Mouse (Mus musculus) kidney, adult 11 months (tissue): ENCODE results near the gene Slc16a4.
A peak's percentile ranks its signal among the peaks of the same experiment; 100 is the strongest.

Source experiments
- DNase-seq: peaks from one replicate; pipeline ENCODE4 v3.0.0; 2022

Gene Slc16a4

DNA sequence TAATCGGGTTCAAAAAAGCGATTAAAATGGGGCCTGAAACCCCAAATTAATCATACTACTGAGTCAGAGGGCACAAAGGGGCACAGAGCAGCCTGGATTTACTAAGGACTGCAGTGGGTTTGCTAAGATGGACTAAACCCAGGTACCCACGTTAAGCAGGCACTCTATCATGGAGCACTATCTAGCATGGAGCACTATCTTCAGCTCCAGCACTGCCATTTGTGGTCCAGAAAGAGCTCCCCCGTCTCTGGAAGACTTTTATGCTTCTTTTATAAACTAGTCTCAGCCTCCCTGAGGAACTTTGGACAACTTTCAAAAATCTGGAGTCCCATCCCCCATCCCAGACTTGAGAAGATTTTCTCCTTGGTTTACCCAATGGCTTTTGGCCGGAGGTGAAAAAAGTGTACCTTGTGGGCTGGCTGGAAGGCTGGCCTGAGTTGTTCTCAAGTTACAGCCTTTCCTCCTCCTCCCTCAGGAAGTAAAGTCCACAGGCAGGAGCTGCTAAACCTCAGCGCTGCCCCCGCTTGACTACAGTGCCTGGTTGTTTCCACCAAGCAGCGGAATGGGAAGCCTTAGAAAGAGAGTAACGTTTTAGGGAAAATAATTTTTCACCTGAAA is at the start of gene Slc16a4:
Gene Slc16a4, plus strand, starts transcription at position 467 of the 618 bp plus-strand sequence.
- peak; percentile 91 for DNase-seq

DNA sequence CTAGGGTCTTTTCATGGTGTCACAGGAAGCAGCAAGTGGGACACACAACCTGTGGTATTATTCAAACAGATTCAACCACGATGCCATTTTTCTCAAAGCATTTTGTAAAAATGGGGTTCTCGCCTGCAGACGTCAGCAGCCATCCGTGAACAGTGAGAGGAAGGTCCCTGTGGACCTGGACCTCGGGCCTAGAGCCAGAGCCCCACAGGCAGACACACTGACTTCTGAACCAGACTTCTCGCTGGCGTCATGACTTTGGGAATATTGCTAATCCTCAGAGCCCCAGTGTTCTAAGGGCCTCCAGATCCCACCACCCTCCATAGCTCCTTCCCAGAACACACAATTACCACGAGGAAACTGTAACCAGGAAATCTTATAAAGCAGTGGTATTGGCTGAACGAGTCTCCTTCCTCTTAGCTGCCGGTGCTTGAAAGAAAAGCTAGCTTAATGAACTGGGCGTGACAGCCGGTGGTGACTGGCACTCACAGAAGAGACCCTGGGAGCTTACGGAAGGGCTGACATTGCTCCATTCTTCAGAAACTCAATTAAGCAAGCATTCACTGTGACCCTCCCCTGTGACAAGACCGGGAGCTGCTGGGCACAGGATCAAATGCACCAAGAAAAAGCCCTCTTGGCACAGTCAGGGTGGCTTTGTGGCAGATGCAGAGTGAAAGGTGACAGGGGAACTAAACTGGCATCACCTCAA is 49.5 kb upstream of the Slc16a4 start:
- DNase-seq: peak; percentile 33

DNA sequence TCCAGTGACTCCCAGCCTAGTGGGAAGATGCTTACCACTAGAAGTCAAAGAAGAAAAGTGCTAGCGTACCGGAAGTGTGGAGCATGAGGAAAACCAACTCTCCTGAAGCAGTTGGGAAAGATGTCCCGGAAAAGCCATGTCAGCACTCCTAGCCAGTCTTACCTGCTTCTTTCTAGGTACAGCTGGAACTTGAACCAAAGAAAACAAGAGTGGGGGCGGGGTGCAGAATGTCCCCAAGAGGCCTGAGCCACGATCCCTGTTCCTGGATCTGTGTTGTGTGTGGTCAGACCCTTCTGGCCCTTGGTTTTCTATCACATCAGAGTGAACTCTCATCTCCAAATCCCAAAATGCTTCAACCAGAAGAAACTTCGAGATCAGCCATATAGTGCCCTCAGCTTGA is 44.2 kb upstream of the Slc16a4 start:
- no peak for DNase-seq

DNA sequence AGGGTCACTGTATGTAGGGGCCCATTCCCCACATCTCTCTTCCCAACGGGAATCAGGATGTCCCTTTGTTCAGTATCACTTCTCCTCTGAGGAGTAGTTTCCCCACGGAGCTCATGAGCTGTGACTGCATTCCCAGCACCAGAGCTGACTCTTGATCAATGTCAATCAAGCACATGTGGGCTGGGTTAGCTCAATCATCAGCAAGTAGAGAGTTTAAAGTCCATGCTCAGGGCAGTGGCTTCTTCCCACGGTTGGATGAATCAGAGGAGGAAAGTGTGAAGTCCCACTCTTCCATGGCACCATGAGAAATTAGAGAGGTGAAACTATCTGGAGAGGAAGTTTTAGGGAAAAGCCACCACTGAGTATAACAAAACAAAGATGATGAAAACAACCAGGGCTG is 42.0 kb upstream of the Slc16a4 start:
- DNase-seq: peak; percentile 68

DNA sequence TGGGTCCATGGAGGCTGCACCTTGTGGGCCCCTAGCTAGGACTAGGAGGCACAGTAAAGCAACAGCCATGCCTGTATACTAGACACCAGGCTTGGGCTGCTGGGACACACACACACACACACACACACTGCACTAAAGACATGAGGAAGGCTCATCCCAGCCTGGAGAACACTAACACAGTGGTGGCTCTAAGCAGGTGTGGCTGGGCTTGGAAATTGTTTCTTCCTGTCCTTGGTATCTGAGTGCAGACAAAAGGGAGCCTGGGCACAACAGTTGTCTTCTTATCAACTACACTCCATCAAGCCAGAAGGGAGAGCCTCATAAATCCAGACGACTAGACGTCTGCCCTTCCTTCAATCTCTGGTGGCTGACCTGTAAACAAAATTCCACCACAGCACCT is 40.7 kb upstream of the Slc16a4 start:
- no peak for DNase-seq

DNA sequence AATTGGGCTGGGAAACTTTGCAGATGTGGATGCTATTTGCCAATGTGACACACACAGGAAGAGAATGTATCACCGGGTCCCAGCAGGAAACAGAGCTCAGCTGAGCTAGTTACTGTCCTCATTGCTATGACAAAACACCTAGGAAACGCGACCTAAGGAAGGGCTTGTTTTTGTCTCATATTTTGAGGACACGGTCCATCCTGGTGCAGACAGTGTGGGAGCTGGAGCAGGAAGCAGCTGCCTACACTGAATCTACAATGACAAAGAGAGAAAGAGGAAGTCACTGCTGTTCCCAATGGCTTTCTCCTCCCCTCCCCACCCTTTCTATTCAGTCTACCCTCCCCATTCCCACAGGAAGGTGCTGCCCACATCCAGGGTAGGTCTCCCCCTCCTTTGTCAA is 39.0 kb upstream of the Slc16a4 start:
- peak; percentile 29 for DNase-seq

DNA sequence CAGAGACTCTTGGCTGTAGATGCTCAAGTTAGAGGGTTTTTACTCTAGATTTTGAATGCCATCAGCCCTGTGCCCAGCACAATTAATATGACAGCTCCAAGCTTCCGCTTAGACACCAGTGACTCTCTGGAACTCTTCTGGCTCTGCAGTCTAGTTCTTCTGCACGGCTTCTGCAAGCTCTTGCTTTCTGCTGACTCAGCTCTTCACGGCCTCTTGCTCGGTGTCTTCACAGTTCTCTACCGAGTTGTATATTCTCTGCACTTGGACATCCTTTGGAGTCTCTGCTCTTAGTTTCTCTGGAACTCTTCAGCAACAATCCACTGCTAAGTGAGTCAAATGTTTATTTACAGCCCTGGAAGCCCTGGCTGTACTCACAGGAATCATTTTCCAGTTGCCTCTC is 37.1 kb upstream of the Slc16a4 start:
- DNase-seq: no peak

DNA sequence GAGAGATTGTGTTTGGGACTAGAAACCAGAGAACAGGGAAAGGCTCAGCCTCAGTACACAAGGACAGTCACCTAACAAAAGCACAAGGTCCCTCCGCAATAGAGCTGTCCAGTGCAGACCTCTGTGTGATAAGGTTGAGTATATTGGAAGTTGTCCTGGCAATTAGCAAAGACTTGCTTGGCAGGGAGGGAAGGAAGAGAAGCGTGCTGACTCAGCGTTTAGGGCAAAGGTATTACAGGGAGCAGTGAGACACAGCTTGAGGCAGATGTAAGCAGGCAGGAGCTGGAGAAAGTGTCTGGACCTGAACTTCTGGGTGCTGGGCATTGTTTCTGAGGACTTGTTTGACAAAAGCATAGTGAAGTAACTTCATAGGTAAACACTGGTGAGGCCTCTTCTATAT is 35.0 kb upstream of the Slc16a4 start:
- no peak for DNase-seq

DNA sequence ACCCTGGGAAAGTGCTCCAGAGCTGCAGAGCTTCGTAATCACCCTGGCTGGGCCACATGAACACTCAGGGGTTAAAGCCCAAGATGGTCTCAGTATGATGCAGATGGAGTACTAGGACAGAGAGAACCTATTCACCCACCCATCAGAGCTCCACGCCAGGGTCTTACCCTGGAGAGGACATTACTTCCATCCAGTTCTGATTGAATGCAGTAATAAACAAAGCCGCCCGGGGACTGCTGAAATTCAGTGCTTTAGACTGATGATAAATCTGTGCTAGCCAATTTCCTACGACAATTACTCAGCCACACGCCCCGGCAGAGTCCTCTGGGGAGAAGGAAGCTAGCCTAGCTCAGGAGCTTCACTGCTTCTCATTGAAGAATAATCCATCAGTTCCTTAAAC is 34.3 kb upstream of the Slc16a4 start:
- DNase-seq: no peak

DNA sequence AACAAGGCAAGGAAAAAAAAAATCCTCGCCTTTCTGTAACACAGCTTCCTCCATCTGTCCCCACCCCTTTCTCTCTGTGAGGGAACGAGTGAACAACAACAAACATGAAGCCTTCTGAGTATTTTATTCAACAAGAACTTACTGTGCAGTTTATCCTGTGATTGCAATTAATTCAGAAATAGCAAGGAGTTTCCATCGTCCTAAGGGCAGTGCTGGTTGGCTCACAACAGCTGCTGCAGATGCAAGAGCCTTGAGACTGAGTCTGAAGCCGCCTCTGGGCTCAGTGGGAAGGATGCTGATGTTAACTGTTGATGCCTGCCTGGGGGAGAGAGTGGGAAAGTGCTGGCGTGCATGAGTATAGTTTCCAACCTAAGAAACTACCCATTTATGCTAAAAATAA is 33.1 kb upstream of the Slc16a4 start:
- no peak for DNase-seq

DNA sequence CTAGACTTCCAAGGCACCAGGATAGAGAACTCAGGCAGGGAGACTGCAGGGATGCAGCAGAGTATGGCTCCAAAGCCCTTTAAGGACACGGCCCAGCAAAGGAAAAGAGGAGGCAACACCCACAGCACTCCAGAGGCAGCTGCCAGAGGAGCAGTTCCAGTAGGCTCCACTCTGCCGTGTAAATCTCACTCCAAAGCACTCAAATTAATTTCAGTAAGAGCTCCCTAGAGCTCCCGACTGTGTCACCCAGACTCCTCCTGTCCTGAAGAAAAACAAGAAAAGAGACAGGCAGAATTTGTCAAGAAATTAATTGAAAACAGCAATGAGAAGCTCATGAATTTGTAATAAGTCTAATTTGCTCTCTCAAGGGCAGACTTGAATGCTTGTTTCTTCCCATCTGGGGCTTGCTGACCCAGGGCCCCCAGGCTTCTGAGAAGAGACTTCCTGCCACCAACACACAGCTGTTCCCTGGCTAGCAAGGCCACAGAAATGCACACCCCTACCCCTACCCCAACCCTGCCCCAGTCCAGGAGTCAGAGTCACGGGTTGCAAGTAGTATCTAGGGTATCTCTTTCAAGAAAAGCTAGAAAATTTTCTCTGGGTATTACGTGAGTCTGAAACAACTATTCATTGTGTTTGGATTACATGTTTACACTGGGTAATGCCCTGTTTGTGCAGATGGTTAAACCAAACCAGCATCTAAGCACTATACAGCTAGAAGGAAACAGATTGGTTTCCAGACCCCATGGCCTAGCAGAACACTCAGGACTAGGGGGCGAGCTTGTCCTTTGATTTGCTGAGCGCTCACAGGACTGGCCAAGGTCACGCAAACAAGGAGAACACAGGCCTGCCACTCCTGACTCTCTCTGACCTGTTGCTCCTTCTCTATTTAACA is 29.8 kb upstream of the Slc16a4 start:
- DNase-seq: no peak

DNA sequence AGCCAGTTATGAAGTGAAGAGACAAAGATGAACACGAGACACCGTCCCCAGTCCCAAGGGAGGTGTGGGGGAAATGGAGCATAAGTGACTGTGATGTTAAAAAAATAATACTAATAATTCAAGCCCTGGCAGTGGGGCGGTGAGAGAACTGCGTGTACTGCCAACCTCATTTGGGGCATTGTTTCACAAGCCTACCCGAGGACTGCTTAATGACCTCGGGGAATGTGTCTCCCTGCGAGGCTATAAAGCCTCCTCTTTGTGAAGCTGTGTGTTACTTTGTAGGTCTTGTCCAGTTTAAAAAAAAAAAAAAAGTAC is 29.2 kb upstream of the Slc16a4 start:
- DNase-seq: peak; percentile 21

DNA sequence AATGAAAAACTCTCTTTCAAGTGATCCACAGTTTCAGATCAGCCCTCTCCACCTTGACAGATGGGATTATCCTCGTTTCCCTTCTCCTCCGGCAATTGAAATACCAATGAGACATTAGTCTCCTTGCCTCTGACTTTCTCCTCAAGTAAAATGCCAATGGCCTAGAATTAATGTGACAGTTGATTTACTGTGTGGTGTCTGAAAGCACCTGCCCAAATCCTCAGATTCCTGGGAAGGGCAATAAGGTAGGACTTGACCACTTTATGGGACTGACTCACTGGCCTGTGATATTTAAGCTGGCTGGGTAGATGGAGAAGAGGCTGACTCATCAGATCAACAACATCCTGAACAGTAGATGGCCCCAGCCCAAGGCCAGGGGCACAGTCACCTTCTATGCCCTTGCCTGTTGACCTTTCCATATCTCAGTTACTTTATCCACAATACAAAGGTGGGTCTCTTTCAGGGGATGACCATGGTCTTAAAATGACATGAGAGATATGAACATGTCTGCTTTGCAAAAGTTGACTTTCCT is 24.1 kb upstream of the Slc16a4 start:
- no peak for DNase-seq

DNA sequence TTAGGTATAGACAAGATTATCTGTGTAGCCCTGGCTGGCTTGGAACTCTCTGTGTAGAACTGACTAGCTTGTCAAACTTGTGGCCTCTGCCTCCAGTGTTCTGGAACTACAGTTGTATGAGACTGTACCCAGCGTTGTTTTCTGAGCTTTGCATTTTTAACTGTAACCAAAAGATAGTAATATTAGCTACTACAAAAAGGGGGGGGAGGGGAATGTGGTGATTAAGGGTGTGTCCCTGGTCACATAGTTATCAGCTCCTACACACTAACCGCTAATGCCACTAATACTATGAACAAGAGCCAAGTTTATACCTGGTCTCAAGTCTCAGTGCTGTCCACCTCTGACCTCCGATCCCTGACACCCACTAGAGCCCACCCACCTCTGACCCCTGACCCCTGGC is 18.6 kb upstream of the Slc16a4 start:
- no peak for DNase-seq

DNA sequence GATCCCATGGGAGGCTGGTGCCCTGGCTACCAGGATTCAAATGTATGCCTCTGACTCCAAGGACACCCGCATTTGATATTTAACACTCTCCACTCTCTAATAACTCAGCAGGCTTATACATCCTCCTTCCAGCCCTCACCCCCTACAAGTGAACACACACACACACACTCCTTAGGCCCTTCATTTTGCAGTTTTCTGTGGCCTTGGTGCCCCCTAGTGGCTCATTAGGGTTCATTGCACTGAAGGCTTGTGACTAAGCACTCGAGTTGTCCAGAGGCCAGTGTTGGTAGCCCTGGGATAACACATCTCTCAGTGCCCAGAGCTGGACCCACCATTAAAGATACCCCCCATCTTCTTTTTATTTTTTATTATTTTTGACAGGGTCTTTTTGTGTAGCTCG is 17.2 kb upstream of the Slc16a4 start:
- peak; percentile 40 for DNase-seq

DNA sequence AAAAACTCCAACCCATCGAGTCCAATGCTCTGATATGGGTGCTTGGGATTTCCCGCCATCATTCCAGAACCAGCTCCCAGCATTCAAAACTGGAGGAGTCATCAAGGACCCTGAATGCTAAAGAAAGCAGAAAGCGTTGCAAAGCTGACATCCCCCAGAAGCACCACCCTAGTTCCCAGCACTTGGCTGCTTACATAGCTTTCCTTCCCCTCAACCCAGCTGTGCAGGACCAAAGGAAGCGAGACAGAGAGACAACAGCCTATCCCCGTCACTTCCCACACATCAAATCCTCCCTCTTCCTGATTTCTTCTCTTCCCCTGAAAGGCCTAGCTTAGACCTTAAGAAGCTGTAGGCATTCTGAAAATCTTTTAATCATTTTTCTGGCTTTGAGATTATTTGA is 15.7 kb upstream of the Slc16a4 start:
- DNase-seq: no peak

DNA sequence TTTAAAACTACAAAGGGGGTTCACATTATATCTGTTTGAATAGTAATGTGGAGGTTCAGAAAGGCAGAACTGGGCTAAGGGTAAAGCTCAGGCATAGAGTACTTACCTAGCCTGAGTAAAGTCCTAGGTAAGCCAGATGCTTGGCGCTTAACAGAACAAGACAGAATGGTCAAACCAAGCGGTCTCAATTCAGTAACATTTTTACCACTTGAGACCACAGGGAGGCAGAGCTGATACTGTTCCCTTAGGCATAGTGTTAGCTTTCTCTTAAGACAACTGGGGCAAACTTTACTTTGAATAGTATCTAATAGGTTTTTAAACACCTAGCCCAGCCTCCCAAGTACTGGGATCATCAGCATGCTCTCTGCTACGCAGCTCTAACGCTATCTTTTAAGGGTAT is 15.0 kb upstream of the Slc16a4 start:
- DNase-seq: no peak

DNA sequence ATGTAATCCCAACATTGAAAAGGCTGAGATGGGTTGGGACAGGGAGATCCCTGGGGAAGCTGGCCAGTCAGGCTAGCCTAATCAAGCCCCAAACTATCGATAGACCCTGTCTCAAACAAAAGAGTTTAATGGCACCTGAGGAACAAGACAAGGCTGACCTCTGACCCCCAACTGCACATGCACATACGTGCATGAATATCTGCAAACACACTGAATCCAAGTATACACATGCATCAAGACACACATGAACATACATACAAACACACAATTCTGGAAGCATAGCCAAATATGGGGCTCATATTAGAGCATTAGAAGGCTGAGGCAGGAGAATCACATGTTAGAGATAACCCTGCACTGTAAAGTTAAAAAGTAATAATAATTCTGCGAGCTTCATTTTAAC is 14.4 kb upstream of the Slc16a4 start:
- no peak for DNase-seq

DNA sequence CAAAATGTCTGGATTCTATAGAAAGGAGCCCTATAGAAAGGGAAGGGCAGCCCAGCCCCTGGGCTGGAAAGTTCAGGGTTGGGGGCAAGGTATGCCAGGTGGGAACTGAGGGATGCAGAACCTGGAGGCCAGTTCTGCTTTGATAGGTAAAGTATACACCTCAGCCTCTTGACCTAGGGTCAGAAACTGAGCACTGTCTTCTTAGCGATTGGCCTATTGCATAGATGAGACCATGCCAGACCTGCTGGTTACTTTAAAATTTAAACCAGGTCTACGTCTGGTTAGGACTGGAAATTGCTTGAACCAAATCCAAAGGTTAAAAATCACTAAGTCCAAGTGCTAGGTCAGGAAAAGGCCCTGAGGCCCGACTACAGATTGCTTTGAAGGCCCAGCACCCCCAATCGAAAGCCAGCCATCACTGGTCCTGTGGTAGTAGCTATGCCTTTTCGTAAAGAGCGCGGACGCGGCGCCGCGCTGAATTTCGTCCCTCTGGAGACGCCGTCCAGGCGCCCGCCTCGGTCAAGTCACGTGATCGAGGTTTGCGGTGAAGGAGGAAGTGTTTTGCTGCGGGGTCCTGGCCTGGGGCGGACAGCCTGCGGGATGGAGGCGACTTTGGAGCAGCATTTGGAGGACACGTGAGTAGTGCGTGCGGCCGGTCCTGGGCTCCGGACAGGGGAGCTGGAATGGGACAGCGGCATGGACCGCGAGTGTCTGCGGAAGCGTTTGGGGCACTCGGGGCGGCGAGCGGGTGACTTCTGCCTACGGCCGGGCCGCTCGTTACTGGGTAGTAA is 12.4 kb upstream of the Slc16a4 start, which contains the start of gene Lamtor5:
Gene Lamtor5, plus strand, starts transcription at position 380 of the 791 bp plus-strand sequence.
- DNase-seq: peak; percentile 93

DNA sequence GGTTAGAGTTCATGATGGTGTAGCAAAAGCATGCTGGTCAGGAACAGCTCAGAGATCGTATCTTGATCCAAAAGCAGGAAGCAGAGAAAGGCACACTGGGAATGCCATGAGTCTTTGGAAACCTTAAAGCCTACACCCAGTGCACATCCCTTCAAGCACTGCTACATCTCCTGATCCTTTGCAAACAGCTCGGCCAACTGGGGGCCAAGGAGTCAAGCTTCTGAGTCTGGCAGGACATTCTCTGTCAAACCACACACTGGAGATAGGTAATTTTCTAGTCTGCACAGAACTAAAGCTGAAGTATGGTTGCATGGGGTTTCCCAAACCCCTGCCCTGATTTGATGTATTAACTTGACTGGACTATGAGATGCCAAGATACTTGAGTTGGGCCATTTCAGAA is 4.9 kb upstream of the Slc16a4 start:
- no peak for DNase-seq

DNA sequence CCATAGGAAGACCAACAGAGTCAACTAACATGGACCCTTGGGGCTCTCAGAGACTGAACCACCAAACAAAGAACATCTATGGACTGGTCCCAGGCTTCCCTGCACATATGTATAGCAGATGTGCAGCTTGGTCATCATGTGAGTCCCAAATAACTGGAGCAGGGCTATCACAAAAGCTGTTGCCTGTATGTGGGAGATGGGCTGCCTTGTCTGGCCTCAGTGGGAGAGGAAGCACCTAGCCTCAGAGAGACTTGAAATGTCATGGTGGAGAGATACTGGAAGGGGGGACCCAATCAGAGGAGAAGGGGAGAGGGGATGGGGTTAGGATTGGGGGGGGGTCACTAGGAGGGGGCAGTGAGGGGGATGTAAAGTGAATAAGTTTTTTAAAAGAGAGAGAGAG is 3.7 kb upstream of the Slc16a4 start:
- DNase-seq: no peak

DNA sequence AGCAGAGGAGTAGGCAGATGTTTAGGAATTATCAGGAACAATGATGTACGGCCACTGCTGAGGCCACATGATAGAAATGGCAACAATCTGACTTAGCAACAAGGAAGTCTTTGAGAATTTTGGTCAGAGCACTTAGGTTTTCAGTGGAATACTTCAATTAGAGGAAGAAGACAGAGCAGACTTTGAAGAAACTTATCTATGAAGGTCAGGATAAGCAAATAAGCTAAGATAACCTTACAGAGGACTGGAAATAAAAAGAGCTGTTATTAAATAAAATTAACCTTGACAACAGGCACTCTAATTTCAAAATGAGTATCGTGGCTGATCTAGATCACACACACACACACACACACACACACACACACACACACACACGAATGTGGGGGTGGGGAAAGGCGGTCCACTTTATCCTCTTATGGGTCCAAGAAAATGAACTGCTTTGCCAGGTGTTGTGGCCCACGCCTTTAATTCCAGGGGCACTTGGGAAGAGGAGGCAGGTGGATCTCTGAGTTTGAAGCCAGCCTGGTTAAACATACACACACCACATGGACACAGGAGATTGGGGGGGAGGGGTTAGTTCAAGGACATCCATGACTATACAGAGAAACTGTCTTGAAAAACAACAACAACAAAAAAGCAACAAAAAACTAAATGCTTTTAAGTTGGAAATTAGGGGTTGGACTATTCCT is 4.8 kb downstream of the Slc16a4 start:
- DNase-seq: no peak
